In genomic region chr1:108925563-108925962, GRCm38 (mm10) we compare ENCODE assay signal across 16 mouse cellular contexts.
"Had no signal": no experiment of that assay in that cellular context is flagged by ENCODE, and none has a peak within 500 bp of the region (broad histone marks: within the 10 kb centered on the region; RNA-seq: fewer than 3 reads in every experiment).

No protein-coding gene starts in this region.

- H3K4me3 ChIP-seq: liver, embryonic 13.5 days; liver, embryonic 15.5 days; megakaryocyte, embryonic 14.5 days; midbrain, embryonic 13.5 days; midbrain, embryonic 15.5 days; neural tube, embryonic 12.5 days; stomach, embryonic 15.5 days had no signal

- H3K4me2 ChIP-seq: liver, embryonic 13.5 days; liver, embryonic 15.5 days; midbrain, embryonic 13.5 days; midbrain, embryonic 15.5 days; neural tube, embryonic 12.5 days; stomach, embryonic 15.5 days had no signal

- H3K9ac ChIP-seq: liver, embryonic 13.5 days; liver, embryonic 15.5 days; liver, postnatal 0 days; midbrain, embryonic 13.5 days; midbrain, embryonic 15.5 days; neural tube, embryonic 12.5 days; stomach, embryonic 15.5 days had no signal

- DNase-seq: liver, embryonic 13.5 days; liver, postnatal 0 days; lung, adult 2 months; right cerebral cortex, postnatal 14 days; thymus, adult 2 months; thymus, postnatal 25 days; thymus, postnatal 4 days had no signal

- H3K4me1 ChIP-seq: liver, embryonic 13.5 days; liver, embryonic 15.5 days; megakaryocyte, embryonic 14.5 days; midbrain, embryonic 13.5 days; midbrain, embryonic 15.5 days; neural tube, embryonic 12.5 days; stomach, embryonic 15.5 days had no signal

- ATAC-seq: liver, postnatal 0 days; lung, postnatal 0 days; midbrain, embryonic 13.5 days; midbrain, embryonic 15.5 days had no signal

- H3K36me3 ChIP-seq: liver, embryonic 13.5 days; liver, embryonic 15.5 days; midbrain, embryonic 13.5 days; midbrain, embryonic 15.5 days; neural tube, embryonic 12.5 days; stomach, embryonic 15.5 days had no signal

- H3K9me3 ChIP-seq: liver, embryonic 13.5 days; liver, embryonic 15.5 days; megakaryocyte, embryonic 14.5 days; midbrain, embryonic 13.5 days; midbrain, embryonic 15.5 days; neural tube, embryonic 12.5 days; stomach, embryonic 15.5 days had no signal

- H3K27me3 ChIP-seq: liver, embryonic 13.5 days; liver, embryonic 15.5 days; megakaryocyte, embryonic 14.5 days; midbrain, embryonic 13.5 days; midbrain, embryonic 15.5 days; neural tube, embryonic 12.5 days; stomach, embryonic 15.5 days had no signal

- H3K27ac ChIP-seq: liver, embryonic 13.5 days; liver, embryonic 15.5 days; macrophage; midbrain, embryonic 13.5 days; midbrain, embryonic 15.5 days; neural tube, embryonic 12.5 days; stomach, embryonic 15.5 days; stomach, postnatal 0 days had no signal
